Mouse (Mus musculus) spleen, postnatal 36 days (tissue): ENCODE measurements around the gene Ctsw.

Source experiments
- DNase-seq, 2 experiments: peaks; one replicate each; pipeline ENCODE4 v3.0.0; 2022; ENCODE audit warnings: low spot score in 2 of 2, mixed read lengths in 1 of 2

Ctsw gene

GRCm38 (mm10) chr19:5487768-5488550, 19.7 kb upstream of the Ctsw start, which contains the start of gene Mus81:
Gene Mus81, minus strand, starts transcription at chr19:5488402.
- peak; percentile 97 to 98 for DNase-seq

- no peak for DNase-seq
Measured at GRCm38 (mm10) chr19:5486771-5487170, 18.5 kb upstream of the Ctsw start.

GRCm38 (mm10) chr19:5486286-5486685, 18.0 kb upstream of the Ctsw start:
- DNase-seq, result no peak

- no peak for DNase-seq
Measured at GRCm38 (mm10) chr19:5485821-5486220, 17.5 kb upstream of the Ctsw start.

GRCm38 (mm10) chr19:5485371-5485770, 17.1 kb upstream of the Ctsw start:
- no peak for DNase-seq

- no peak for DNase-seq
Measured at GRCm38 (mm10) chr19:5484496-5484895, 16.2 kb upstream of the Ctsw start.

- DNase-seq, result no peak
Measured at GRCm38 (mm10) chr19:5483386-5484359, 15.4 kb upstream of the Ctsw start.

- no peak for DNase-seq
Measured at GRCm38 (mm10) chr19:5481398-5481797, 13.1 kb upstream of the Ctsw start.

- DNase-seq, result no peak
Measured at GRCm38 (mm10) chr19:5480016-5480415, 11.7 kb upstream of the Ctsw start.

GRCm38 (mm10) chr19:5477668-5478300, 9.5 kb upstream of the Ctsw start:
- no peak for DNase-seq

- DNase-seq, result no peak
Measured at GRCm38 (mm10) chr19:5477004-5477667, 8.8 kb upstream of the Ctsw start.

GRCm38 (mm10) chr19:5475069-5475714, 6.9 kb upstream of the Ctsw start:
- DNase-seq, result no peak

- no peak for DNase-seq
Measured at GRCm38 (mm10) chr19:5474281-5475068, 6.2 kb upstream of the Ctsw start.

GRCm38 (mm10) chr19:5473720-5474119, 5.4 kb upstream of the Ctsw start, which contains the start of gene Efemp2:
Gene Efemp2, plus strand, starts transcription at chr19:5473954.
- peak; percentile 46 to 66 for DNase-seq

GRCm38 (mm10) chr19:5472857-5473256, 4.5 kb upstream of the Ctsw start:
- no peak for DNase-seq

GRCm38 (mm10) chr19:5471846-5472245, 3.5 kb upstream of the Ctsw start:
- DNase-seq, result no peak

- DNase-seq, result no peak
Measured at GRCm38 (mm10) chr19:5466916-5467500, 1.3 kb downstream of the Ctsw start.

GRCm38 (mm10) chr19:5465037-5465436, 3.3 kb downstream of the Ctsw start:
- no peak for DNase-seq

- DNase-seq, result peak in 1 of 2 experiments; percentile 40
Measured at GRCm38 (mm10) chr19:5463791-5464562, 4.3 kb downstream of the Ctsw start.
